Mouse (Mus musculus) subcutaneous adipose tissue, adult 2 months (tissue): ENCODE results near the gene Pno1. TPM values are rescaled to one million over a fixed set of nuclear protein-coding genes. Genes with fewer than 3 reads are reported as not detected.

ENCODE experiments used
- polyA plus RNA-seq: library from polyadenylated mRNA; depleted of rRNA; stranded (reverse); fragments of >200 nt; gene quantifications from 2 replicates; pipeline ENCODE4 v1.2.3, GENCODE M21; 2012; ENCODE audit warnings: low replicate concordance; rRNA removed

The Pno1 gene
- 6.3 and 7.8 TPM in 2 replicates for polyA plus RNA-seq

DNA sequence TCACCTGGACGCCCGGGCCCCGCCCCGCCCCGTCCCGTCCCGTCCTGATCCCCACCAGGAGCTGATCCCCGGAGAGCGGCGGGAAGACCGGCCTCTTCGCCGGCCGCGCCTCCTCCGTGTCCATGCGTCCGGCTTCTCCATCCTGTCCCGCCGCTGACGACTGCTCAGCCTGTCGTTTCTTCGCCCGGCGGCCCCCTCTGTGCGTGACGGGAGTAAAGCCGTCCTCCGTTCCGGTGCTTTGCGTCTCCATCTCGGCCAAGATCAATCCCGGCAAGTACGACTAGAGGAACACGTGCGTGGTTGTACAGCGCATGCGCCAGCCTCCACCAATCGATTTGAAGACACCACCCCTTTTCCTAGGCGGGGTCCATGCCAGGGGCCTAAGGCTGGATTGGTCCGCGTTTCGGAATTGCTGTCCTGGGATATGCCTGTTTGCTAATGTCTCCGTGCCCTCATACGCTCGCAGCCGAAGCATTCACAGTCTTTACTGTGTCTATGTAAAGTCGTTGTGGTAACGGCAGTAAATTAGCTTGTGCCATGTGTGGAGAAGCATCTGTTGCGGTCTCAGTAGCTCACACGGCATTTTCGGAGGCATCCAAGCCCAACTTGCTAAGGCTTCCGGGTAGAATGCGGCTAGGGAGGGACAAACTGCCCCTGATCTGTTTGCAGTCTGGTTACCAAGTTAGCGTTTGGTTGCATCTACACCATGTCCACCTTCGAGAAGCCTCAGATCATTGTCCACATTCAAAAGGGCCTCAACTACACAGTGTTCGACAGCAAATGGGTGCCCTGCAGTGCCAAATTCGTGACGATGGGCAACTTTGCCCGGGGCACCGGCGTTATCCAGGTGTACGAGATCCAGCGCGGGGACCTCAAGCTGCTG, at the start of gene Pno1:
Gene Pno1, minus strand, starts transcription at position 311 of the 883 bp plus-strand sequence.

DNA sequence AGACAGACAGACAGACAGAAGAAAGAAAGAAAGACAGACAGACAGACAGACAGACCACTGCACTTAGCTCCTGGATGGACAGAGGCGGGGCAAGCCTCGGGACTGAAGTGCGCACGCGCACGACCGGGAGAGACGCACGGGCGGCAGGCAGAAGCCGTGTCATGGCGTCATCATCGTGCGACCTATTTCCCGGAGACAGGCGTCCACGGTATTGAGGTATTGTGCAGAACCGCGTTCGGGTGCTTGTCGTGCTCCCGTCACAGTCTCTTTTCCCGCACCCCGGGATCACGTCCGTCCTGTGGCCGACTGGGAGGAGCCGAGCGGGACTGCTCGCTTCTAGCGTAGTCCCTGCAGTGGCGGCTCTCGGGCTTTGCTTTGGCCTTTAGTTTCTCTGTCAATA, 46.1 kb upstream of the Pno1 start, which contains the start of gene C1d:
Gene C1d, plus strand, starts transcription at position 137 of the 400 bp plus-strand sequence.

DNA sequence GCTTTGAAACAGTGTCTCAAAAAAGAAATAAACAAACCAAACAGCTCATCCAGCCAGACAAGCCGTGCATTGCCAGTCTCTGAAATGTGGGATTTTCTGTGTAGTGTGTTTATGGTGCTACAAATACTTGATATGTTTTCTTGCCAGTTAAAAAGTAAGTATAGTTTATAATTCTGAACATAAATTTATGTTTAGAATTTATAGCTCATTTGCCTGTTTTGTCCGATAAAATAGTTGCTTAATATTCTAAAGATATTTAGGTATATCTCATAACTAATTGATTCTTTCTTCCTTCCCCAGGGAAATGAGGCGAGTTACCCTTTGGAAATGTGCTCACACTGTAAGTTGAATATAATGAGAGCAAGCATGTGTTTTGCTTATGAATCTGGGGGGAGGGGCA, 29.6 kb downstream of the Pno1 start, which contains the start of gene Wdr92:
Gene Wdr92, plus strand, starts transcription at position 301 of the 400 bp plus-strand sequence.

DNA sequence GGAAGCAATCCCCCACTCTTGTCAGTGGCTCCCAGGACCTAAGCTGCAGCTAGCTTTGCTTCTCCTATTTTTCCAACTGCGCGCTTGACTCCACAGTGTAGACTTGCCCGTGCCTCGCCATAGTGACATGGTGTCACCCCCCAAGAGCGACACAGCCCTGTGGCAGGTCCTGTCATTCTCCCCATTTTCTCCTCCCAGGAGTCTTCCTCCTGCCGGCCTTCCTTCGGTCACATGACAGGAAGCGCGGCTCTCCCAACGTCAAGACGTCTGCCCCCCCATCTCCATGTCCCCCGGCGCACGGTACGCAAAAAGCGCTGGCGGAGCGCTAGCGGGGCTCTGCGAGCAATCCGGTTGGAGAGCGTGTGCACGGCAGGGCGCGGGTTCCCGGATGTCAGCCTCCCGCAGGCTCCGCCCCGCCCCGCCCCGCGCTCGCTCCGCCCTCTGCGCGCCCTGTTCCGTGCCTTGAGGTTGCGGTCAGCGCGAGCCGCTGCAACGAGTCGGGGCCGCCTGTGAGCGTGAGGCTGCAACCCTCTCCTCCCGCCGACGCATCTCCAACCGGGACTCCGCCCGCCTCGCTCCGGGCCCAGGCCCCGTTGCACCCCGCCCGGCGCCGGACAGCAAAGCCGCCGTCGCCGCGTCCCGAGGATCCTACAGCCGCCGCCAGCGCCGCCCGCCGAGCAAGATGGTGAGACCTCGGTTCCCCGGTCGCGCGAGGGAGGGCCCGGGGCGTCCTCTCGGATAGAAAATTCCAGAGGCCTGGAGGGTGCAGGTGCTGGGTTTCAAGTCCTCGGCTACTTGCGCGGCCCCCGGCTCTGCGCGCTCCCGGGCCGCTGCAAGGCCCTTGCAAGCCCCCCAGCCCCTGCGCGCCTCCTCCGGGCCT, 52.3 kb downstream of the Pno1 start, which contains the start of gene Ppp3r1:
Gene Ppp3r1, plus strand, starts transcription at position 406 of the 880 bp plus-strand sequence.

Other genes with a start within 250 kb of the Pno1 start
- gene Cnrip1, start 160.0 kb downstream of the Pno1 start, polyA plus RNA-seq = 16.3 and 34.2 TPM in 2 replicates
- gene Plek, start 159.2 kb downstream of the Pno1 start, polyA plus RNA-seq = 1.9 and 3.5 TPM in 2 replicates
- 28.6 and 33.1 TPM in 2 replicates for gene Ppp3r1, start 52.3 kb downstream of the Pno1 start, polyA plus RNA-seq
- gene Wdr92, start 29.5 kb downstream of the Pno1 start, polyA plus RNA-seq = 7.0 and 8.6 TPM in 2 replicates
- 14.6 and 14.7 TPM in 2 replicates for gene C1d, start 46.0 kb upstream of the Pno1 start, polyA plus RNA-seq